In genomic region chr6:38687216-38687615, GRCm38 (mm10) we compare ENCODE assay signal across 10 mouse cellular contexts. TPM values are rescaled to one million over a fixed set of nuclear protein-coding genes. Genes with fewer than 3 reads are reported as not detected.
DNase-seq lines count a peak whose midpoint lies in the region; ATAC-seq and TF ChIP-seq lines count a peak whose summit lies in the region.
"Had no signal": no experiment of that assay in that cellular context is flagged by ENCODE, and none has a peak within 500 bp of the region (broad histone marks: within the 10 kb centered on the region; RNA-seq: fewer than 3 reads in every experiment).

No protein-coding gene starts in this region.

- peak; percentile 74 for TF ChIP-seq CTCF in left cerebral cortex, adult 2 months (IDR thresholded peaks at IDR 0.05)

- DNase-seq in CD4-positive, CD25-positive, alpha-beta regulatory T cell, adult 2 months (ENCODE audit: low read depth, low spot score): peak; percentile 47
- peak in 1 of 2 experiments; percentile 51 for DNase-seq in left cerebral cortex, adult 2 months (ENCODE audit: extremely low spot score in 1 of 2, low spot score in 2 of 2)
- DNase-seq in left cerebral cortex, postnatal 36 days (ENCODE audit: low spot score in 2 of 2): no peak
- peak; percentile 63 for DNase-seq in adrenal gland, postnatal 25 days
- DNase-seq in right cerebral cortex, postnatal 4 days: peak; percentile 68
- no peak for DNase-seq in ovary, postnatal 36 days (ENCODE audit: low spot score)

- no peak for ATAC-seq in CD4-positive, CD25-positive, alpha-beta regulatory T cell, adult 4 months
- ATAC-seq in granulocyte monocyte progenitor cell, adult 5-6 weeks (replicated peaks; ENCODE audit: poor library complexity, severe bottlenecking): peak; percentile 43

- intact Hi-C loops in left cerebral cortex, adult 2 months (cut with DNase I): no loop called here
- intact Hi-C loops in left cerebral cortex, postnatal 36 days (cut with DNase I): no loop called here

- H3K27ac ChIP-seq in left cerebral cortex, adult 2 months: no peak overlapping the region
- H3K27ac ChIP-seq: liver, embryonic 15.5 days; stomach, embryonic 15.5 days had no signal

- no peak overlapping the region for H3K4me3 ChIP-seq in left cerebral cortex, adult 2 months
- H3K4me3 ChIP-seq: liver, embryonic 15.5 days; stomach, embryonic 15.5 days had no signal

RNA-seq across cellular contexts. Expression of gene Clec2l, which starts 24.3 kb away (rescaled TPM):
- polyA plus RNA-seq in CD4-positive, CD25-positive, alpha-beta regulatory T cell, adult 4 months (2017; shearing (Covaris generic)): not detected
- 10 to 100 TPM; 67.4 to 69.7 TPM for total RNA-seq in left cerebral cortex, adult 2 months (2021)
- total RNA-seq in left cerebral cortex, postnatal 36 days (2021): 10 to 100 TPM; 74.5 to 92.6 TPM
- 3.7 and 4.9 TPM in 2 replicates for total RNA-seq in adrenal gland, postnatal 25 days (2021)
- total RNA-seq in granulocyte monocyte progenitor cell, adult 5-6 weeks (2014; fragmentation: Nextera tagmentation): 0.45 TPM in 1 of 2 replicates, not detected in the other
- total RNA-seq in granulocyte monocyte progenitor cell, adult 5-6 weeks (2017): not detected in 2 replicates

RNA-seq across cellular contexts. Expression of gene Klrg2, which starts 50.2 kb away (rescaled TPM):
- not detected for polyA plus RNA-seq in CD4-positive, CD25-positive, alpha-beta regulatory T cell, adult 4 months (2017; shearing (Covaris generic))
- total RNA-seq in left cerebral cortex, adult 2 months (2021): 1 to 10 TPM in 1 of 2 experiments, under 1 TPM in 1; 0.70 to 1.1 TPM
- total RNA-seq in left cerebral cortex, postnatal 36 days (2021): 1 to 10 TPM in 1 of 2 experiments, under 1 TPM in 1; 0.74 to 1.4 TPM
- 2.8 and 3.8 TPM in 2 replicates for total RNA-seq in adrenal gland, postnatal 25 days (2021)
- total RNA-seq in granulocyte monocyte progenitor cell, adult 5-6 weeks (2014; fragmentation: Nextera tagmentation): 0.68 TPM in 1 of 2 replicates, not detected in the other
- total RNA-seq in granulocyte monocyte progenitor cell, adult 5-6 weeks (2017): 0.30 and 0.72 TPM in 2 replicates

Comparison
In these comparisons a context has a peak if more than half of its experiments do, and no peak if none do; other contexts are left out.
1. DNase-seq: peak in CD4-positive, CD25-positive, alpha-beta regulatory T cell, adult 2 months (single experiment), adrenal gland, postnatal 25 days (single experiment) and right cerebral cortex, postnatal 4 days (single experiment); none in left cerebral cortex, postnatal 36 days (0 of 2) and ovary, postnatal 36 days (single experiment).
2. RNA of gene Clec2l, which starts 24.3 kb away (total RNA-seq): 74.5 to 92.6 TPM in left cerebral cortex, postnatal 36 days and 67.4 to 69.7 TPM in left cerebral cortex, adult 2 months; 3.7 to 4.9 TPM in adrenal gland, postnatal 25 days and 0.45 TPM in granulocyte monocyte progenitor cell, adult 5-6 weeks; every median in the first group is over 10 times any median in the second.